Mouse (Mus musculus) heart, postnatal 36 days (tissue): ENCODE results near the gene Apol10b. TPM values are rescaled to one million over a fixed set of nuclear protein-coding genes. Genes with fewer than 3 reads are reported as not detected.

Experiments
- total RNA-seq, 2 experiments: library from RNA; stranded (reverse); gene quantifications; 2 replicates each; pipeline ENCODE4 v1.2.3; 2021

Gene Apol10b
- total RNA-seq, 2 experiments from 2014 or later, result 1.6 to 1.7 TPM

Other genes starting within 250 kb of the Apol10b start
- gene Apol7a, start 197.0 kb downstream of the Apol10b start, total RNA-seq, result under 1 TPM; 0.11 to 0.17 TPM
- gene Apol9a, start 185.0 kb downstream of the Apol10b start, total RNA-seq, result under 1 TPM in 1 of 2 experiments, not detected in 1; 0.27 TPM
- under 1 TPM in 1 of 2 experiments, not detected in 1; 0.49 TPM for gene Apol7b, start 148.6 kb downstream of the Apol10b start, total RNA-seq
- not detected for gene Apol10a, start 119.1 kb downstream of the Apol10b start, total RNA-seq
- not detected for gene Apol11a, start 87.9 kb downstream of the Apol10b start, total RNA-seq
- gene Apol7c, start 62.8 kb downstream of the Apol10b start, total RNA-seq, result not detected
- not detected for gene 1700025B11Rik, start 34.2 kb downstream of the Apol10b start, total RNA-seq
- gene Gm36245, start 3.1 kb upstream of the Apol10b start, total RNA-seq, result not detected
- gene Apol11b, start 47.2 kb upstream of the Apol10b start, total RNA-seq, result 1 to 10 TPM; 1.8 to 2.6 TPM
- not detected for gene Apol7e, start 102.7 kb upstream of the Apol10b start, total RNA-seq
- gene Apol9b, start 132.9 kb upstream of the Apol10b start, total RNA-seq, result under 1 TPM; 0.46 to 0.61 TPM
- not detected for gene Apol8, start 160.9 kb upstream of the Apol10b start, total RNA-seq
- 100 to 1,000 TPM; 105 to 110 TPM for gene Myh9, start 246.1 kb upstream of the Apol10b start, total RNA-seq